Mouse (Mus musculus) T-helper 1 cell (primary cell): ENCODE data around the gene Birc3.

Source experiments
- in situ Hi-C: fragments of 300-600 bp; cut with MboI, MseI; formaldehyde crosslinking; loops from one replicate; pipeline ENCODE4 v1.15.1; 2025; ENCODE audit warnings: high pct_unique_total_duplicates

Birc3 gene

DNA sequence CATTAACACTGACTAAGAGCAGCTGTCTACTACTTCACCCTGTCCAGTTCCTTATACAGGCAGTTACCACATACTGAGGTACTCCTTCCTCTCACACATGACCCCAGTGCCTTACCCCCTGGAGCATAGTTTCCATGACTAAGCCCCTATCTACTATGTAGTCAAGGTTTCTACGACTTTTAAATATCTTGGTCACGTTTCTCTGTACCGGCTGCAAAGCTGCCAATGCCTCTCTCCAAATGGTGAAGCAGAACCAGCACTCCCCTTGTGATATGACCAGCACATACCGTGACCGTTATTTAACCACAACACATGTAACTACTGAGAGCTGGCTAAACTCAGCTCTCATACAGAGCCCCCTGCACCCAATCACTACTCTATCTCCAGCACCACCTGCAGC lies 48.1 kb downstream of the Birc3 start:
- in situ Hi-C loops: no loop called here

- in situ Hi-C loops: no loop called here
These were observed 50.2 kb downstream of the Birc3 start for GRCm38 (mm10) chr9:7822758-7823157.

GRCm38 (mm10) chr9:7805101-7805506 lies 67.9 kb downstream of the Birc3 start:
- in situ Hi-C loops: no loop called here
